Mouse (Mus musculus) embryonic facial prominence, embryonic 15.5 days (tissue): ENCODE results near the gene Pcsk4. TPM values are rescaled to one million over a fixed set of nuclear protein-coding genes. Genes with fewer than 3 reads are reported as not detected.
A peak's percentile ranks its signal among the peaks of the same experiment; 100 is the strongest.

Source experiments
- ATAC-seq: fragments of 200-750 bp; cut with Nextera tagmentation; 2 replicates; pipeline ENCODE4 v1.8.0; 2017; ENCODE audit warnings: low read depth, moderate TSS enrichment; ENCODE audit not compliant: insufficient number of reproducible peaks, low FRiP score, low TSS enrichment
- H3K27ac ChIP-seq: fragments of 300-500 bp; sonication (generic); replicated peaks from 2 replicates; pipeline ENCODE4 v1.5.1; 2015; ENCODE audit warnings: mild to moderate bottlenecking, inconsistent platforms
- H3K27me3 ChIP-seq: fragments of 300-500 bp; sonication (generic); 2 replicates; pipeline ENCODE4 v1.6.1; 2015; ENCODE audit warnings: inconsistent platforms
- H3K36me3 ChIP-seq: fragments of 300-500 bp; sonication (generic); 2 replicates; pipeline ENCODE4 v1.6.1; 2015; ENCODE audit warnings: mild to moderate bottlenecking, inconsistent platforms
- H3K4me1 ChIP-seq: fragments of 300-500 bp; sonication (generic); 2 replicates; pipeline ENCODE4 v1.6.1; 2015; ENCODE audit warnings: inconsistent platforms
- H3K4me2 ChIP-seq: fragments of 300-500 bp; sonication (generic); replicated peaks from 2 replicates; pipeline ENCODE4 v1.6.1; 2015; ENCODE audit warnings: mild to moderate bottlenecking, inconsistent platforms
- H3K4me3 ChIP-seq: fragments of 300-500 bp; sonication (generic); replicated peaks from 2 replicates; pipeline ENCODE4 v1.5.1; 2015; ENCODE audit warnings: mild to moderate bottlenecking, inconsistent platforms
- H3K9ac ChIP-seq: fragments of 300-500 bp; sonication (generic); 2 replicates; pipeline ENCODE4 v1.6.1; 2015; ENCODE audit warnings: inconsistent platforms
- H3K9me3 ChIP-seq: fragments of 300-500 bp; sonication (generic); replicated peaks from 2 replicates; pipeline ENCODE4 v1.6.1; 2016; ENCODE audit warnings: inconsistent platforms
- WGBS: fragments of 180-500 bp; shearing (Covaris S2); methylation state at CpG from one replicate; pipeline ENCODE4 v1.1.7; 2015; 5-methylcytosine and 5-hydroxymethylcytosine counted together
- polyA plus RNA-seq: library from polyadenylated mRNA; unstranded; fragments of >200 nt; fragmentation: Nextera tagmentation; extraction: Ambion mirVana; gene quantifications from 2 replicates; pipeline ENCODE4 v1.2.1, GENCODE M21; 2015

The Pcsk4 gene
- polyA plus RNA-seq, 1 experiment from 2014 or later: 5.2 TPM

- H3K4me3 ChIP-seq: no peak overlapping the region
- H3K36me3 ChIP-seq: no peaks in the 10 kb centered on the region
- H3K9ac ChIP-seq: no peak overlapping the region
- peaks cover 25% of the 10 kb centered on the region for H3K4me1 ChIP-seq
- no peak for ATAC-seq
- H3K9me3 ChIP-seq: no peaks in the 10 kb centered on the region
- H3K4me2 ChIP-seq: no peak overlapping the region
- WGBS: 78% methylated on average over 12 of the region's 12 CpGs
- peaks cover 15% of the 10 kb centered on the region for H3K27me3 ChIP-seq
- no peak overlapping the region for H3K27ac ChIP-seq
Measured at GRCm38 (mm10) chr10:80336263-80336662, 7.0 kb upstream of the Pcsk4 start.

GRCm38 (mm10) chr10:80332525-80332989 lies 3.3 kb upstream of the Pcsk4 start:
- Histone ChIP-seq H3K9ac (no peak overlapping the region), H3K4me1 (peaks cover 33% of the 10 kb centered on the region), H3K36me3 (no peaks in the 10 kb centered on the region), H3K4me2 (no peak overlapping the region), H3K4me3 (no peak overlapping the region), H3K27ac (no peak overlapping the region), H3K9me3 (no peaks in the 10 kb centered on the region), H3K27me3 (0 out of 2 replicates have a peak, but pooled peaks cover 3% of the 10 kb centered on the region)
- no peak for ATAC-seq
- WGBS: 64% methylated on average over 5 of the region's 5 CpGs

GRCm38 (mm10) chr10:80331636-80332524 lies 2.6 kb upstream of the Pcsk4 start:
- H3K4me3 ChIP-seq: no peak overlapping the region
- no peak overlapping the region for H3K9ac ChIP-seq
- H3K27me3 ChIP-seq: 0 out of 2 replicates have a peak, but pooled peaks cover 3% of the 10 kb centered on the region
- no peak overlapping the region for H3K27ac ChIP-seq
- H3K4me2 ChIP-seq: no peak overlapping the region
- no peaks in the 10 kb centered on the region for H3K36me3 ChIP-seq
- H3K4me1 ChIP-seq: peaks cover 33% of the 10 kb centered on the region
- WGBS: 63% methylated on average over 10 of the region's 10 CpGs
- no peaks in the 10 kb centered on the region for H3K9me3 ChIP-seq
- no peak for ATAC-seq

- ATAC-seq: no peak
- 68% methylated on average over 2 of the region's 2 CpGs for WGBS
- Histone ChIP-seq H3K4me1 (peaks cover 33% of the 10 kb centered on the region), H3K4me2 (peak overlapping the region; percentile 93; the same call in 1 of the 2 replicates), H3K36me3 (no peaks in the 10 kb centered on the region), H3K27me3 (0 out of 2 replicates have a peak, but pooled peaks cover 3% of the 10 kb centered on the region), H3K9me3 (no peaks in the 10 kb centered on the region), H3K9ac (no peak overlapping the region), H3K4me3 (peak overlapping the region; percentile 48; the same call in 1 of the 2 replicates), H3K27ac (no peak overlapping the region)
Measured at GRCm38 (mm10) chr10:80330888-80331287, 1.6 kb upstream of the Pcsk4 start.

- Histone ChIP-seq H3K36me3 (no peaks in the 10 kb centered on the region), H3K27ac (no peak overlapping the region), H3K4me2 (peak overlapping the region; percentile 93), H3K9ac (peak overlapping the region; percentile 26; the same call in 1 of the 2 replicates), H3K27me3 (0 out of 2 replicates have a peak, but pooled peaks cover 3% of the 10 kb centered on the region), H3K4me1 (peaks cover 33% of the 10 kb centered on the region), H3K9me3 (no peaks in the 10 kb centered on the region), H3K4me3 (peak overlapping the region; percentile 48)
- WGBS: 2% methylated on average over 41 of the region's 41 CpGs
- 0 out of 2 replicates have a peak, but pooled peaks have one; percentile 2 for ATAC-seq
Measured at GRCm38 (mm10) chr10:80330084-80330483, 786 bp upstream of the Pcsk4 start.

GRCm38 (mm10) chr10:80325045-80325444 lies 4.3 kb downstream of the Pcsk4 start:
- ATAC-seq: no peak
- no peak overlapping the region for H3K9ac ChIP-seq
- no peak overlapping the region for H3K27ac ChIP-seq
- WGBS: 85% methylated on average over 21 of the region's 21 CpGs
- H3K27me3 ChIP-seq: no peaks in the 10 kb centered on the region
- H3K4me1 ChIP-seq: peaks cover 42% of the 10 kb centered on the region
- H3K4me2 ChIP-seq: no peak overlapping the region
- no peaks in the 10 kb centered on the region for H3K36me3 ChIP-seq
- no peak overlapping the region for H3K4me3 ChIP-seq
- H3K9me3 ChIP-seq: no peaks in the 10 kb centered on the region

GRCm38 (mm10) chr10:80324120-80325037 lies 4.9 kb downstream of the Pcsk4 start:
- no peak overlapping the region; the same call in 1 of the 2 replicates for H3K4me2 ChIP-seq
- no peaks in the 10 kb centered on the region for H3K9me3 ChIP-seq
- H3K36me3 ChIP-seq: no peaks in the 10 kb centered on the region
- no peak overlapping the region for H3K9ac ChIP-seq
- H3K4me1 ChIP-seq: peaks cover 41% of the 10 kb centered on the region
- WGBS: 77% methylated on average over 17 of the region's 17 CpGs
- H3K4me3 ChIP-seq: peak overlapping the region; percentile 62
- ATAC-seq: no peak
- no peaks in the 10 kb centered on the region for H3K27me3 ChIP-seq
- no peak overlapping the region for H3K27ac ChIP-seq

GRCm38 (mm10) chr10:80323261-80324119 lies 5.8 kb downstream of the Pcsk4 start:
- WGBS: 2% methylated on average over 46 of the region's 46 CpGs
- peaks cover 7% of the 10 kb centered on the region; the same call in 1 of the 2 replicates for H3K36me3 ChIP-seq
- H3K27me3 ChIP-seq: no peaks in the 10 kb centered on the region
- H3K4me3 ChIP-seq: peak overlapping the region; percentile 62
- H3K27ac ChIP-seq: no peak overlapping the region
- peak overlapping the region; percentile 37 for H3K9ac ChIP-seq
- ATAC-seq: peak; percentile 24
- H3K4me1 ChIP-seq: peaks cover 46% of the 10 kb centered on the region
- no peaks in the 10 kb centered on the region for H3K9me3 ChIP-seq
- peak overlapping the region; percentile 100 for H3K4me2 ChIP-seq

- ATAC-seq: no peak
- WGBS: 3% methylated on average over 28 of the region's 28 CpGs
- Histone ChIP-seq H3K4me1 (peaks cover 47% of the 10 kb centered on the region), H3K27ac (no peak overlapping the region), H3K9me3 (no peaks in the 10 kb centered on the region), H3K4me3 (peak overlapping the region; percentile 62), H3K27me3 (no peaks in the 10 kb centered on the region), H3K36me3 (peaks cover 12% of the 10 kb centered on the region; the same call in 1 of the 2 replicates), H3K4me2 (peak overlapping the region; percentile 100), H3K9ac (peak overlapping the region; percentile 37)
Measured at GRCm38 (mm10) chr10:80322811-80323211, 6.5 kb downstream of the Pcsk4 start.
